Mouse (Mus musculus) embryonic facial prominence, embryonic 15.5 days (tissue): ENCODE results near the gene Hps4. TPM values are rescaled to one million over a fixed set of nuclear protein-coding genes. Genes with fewer than 3 reads are reported as not detected.

Experiments used
- ATAC-seq: fragments of 200-750 bp; cut with Nextera tagmentation; 2 replicates; pipeline ENCODE4 v1.8.0; 2017; ENCODE audit warnings: low read depth, moderate TSS enrichment; ENCODE audit not compliant: insufficient number of reproducible peaks, low FRiP score, low TSS enrichment
- H3K27ac ChIP-seq: fragments of 300-500 bp; sonication (generic); replicated peaks from 2 replicates; pipeline ENCODE4 v1.5.1; 2015; ENCODE audit warnings: mild to moderate bottlenecking, inconsistent platforms
- H3K27me3 ChIP-seq: fragments of 300-500 bp; sonication (generic); 2 replicates; pipeline ENCODE4 v1.6.1; 2015; ENCODE audit warnings: inconsistent platforms
- H3K36me3 ChIP-seq: fragments of 300-500 bp; sonication (generic); 2 replicates; pipeline ENCODE4 v1.6.1; 2015; ENCODE audit warnings: mild to moderate bottlenecking, inconsistent platforms
- H3K4me1 ChIP-seq: fragments of 300-500 bp; sonication (generic); 2 replicates; pipeline ENCODE4 v1.6.1; 2015; ENCODE audit warnings: inconsistent platforms
- H3K4me2 ChIP-seq: fragments of 300-500 bp; sonication (generic); replicated peaks from 2 replicates; pipeline ENCODE4 v1.6.1; 2015; ENCODE audit warnings: mild to moderate bottlenecking, inconsistent platforms
- H3K4me3 ChIP-seq: fragments of 300-500 bp; sonication (generic); replicated peaks from 2 replicates; pipeline ENCODE4 v1.5.1; 2015; ENCODE audit warnings: mild to moderate bottlenecking, inconsistent platforms
- H3K9ac ChIP-seq: fragments of 300-500 bp; sonication (generic); 2 replicates; pipeline ENCODE4 v1.6.1; 2015; ENCODE audit warnings: inconsistent platforms
- H3K9me3 ChIP-seq: fragments of 300-500 bp; sonication (generic); replicated peaks from 2 replicates; pipeline ENCODE4 v1.6.1; 2016; ENCODE audit warnings: inconsistent platforms
- whole genome bisulfite sequencing: fragments of 180-500 bp; shearing (Covaris S2); methylation state at CpG from one replicate; pipeline ENCODE4 v1.1.7; 2015; 5-methylcytosine and 5-hydroxymethylcytosine counted together
- polyA plus RNA-seq: library from polyadenylated mRNA; unstranded; fragments of >200 nt; fragmentation: Nextera tagmentation; extraction: Ambion mirVana; gene quantifications from 2 replicates; pipeline ENCODE4 v1.2.1, GENCODE M21; 2015

The Hps4 gene
- polyA plus RNA-seq, 1 experiment from 2014 or later, result 37.6 TPM

GRCm38 (mm10) chr5:112344092-112344960 is 1.4 kb downstream of the Hps4 start:
- Histone ChIP-seq H3K27ac (no peak overlapping the region), H3K4me1 (peaks cover 42% of the 10 kb centered on the region), H3K27me3 (no peaks in the 10 kb centered on the region), H3K4me3 (no peak overlapping the region; the same call in 1 of the 2 replicates), H3K4me2 (peak overlapping the region; percentile 74; the same call in 1 of the 2 replicates), H3K36me3 (peaks cover 29% of the 10 kb centered on the region), H3K9ac (no peak overlapping the region), H3K9me3 (no peaks in the 10 kb centered on the region)
- no peak for ATAC-seq
- 72% methylated on average over 6 of the region's 6 CpGs for WGBS

GRCm38 (mm10) chr5:112346211-112346965 is 3.5 kb downstream of the Hps4 start:
- no peak overlapping the region for H3K9ac ChIP-seq
- 72% methylated on average over 16 of the region's 16 CpGs for WGBS
- H3K4me1 ChIP-seq, result peaks cover 40% of the 10 kb centered on the region
- H3K9me3 ChIP-seq, result no peaks in the 10 kb centered on the region
- no peaks in the 10 kb centered on the region for H3K27me3 ChIP-seq
- H3K4me2 ChIP-seq, result no peak overlapping the region
- H3K4me3 ChIP-seq, result no peak overlapping the region
- ATAC-seq, result no peak
- H3K36me3 ChIP-seq, result peaks cover 47% of the 10 kb centered on the region
- no peak overlapping the region for H3K27ac ChIP-seq

- Histone ChIP-seq H3K36me3 (peaks cover 61% of the 10 kb centered on the region), H3K27ac (no peak overlapping the region), H3K4me3 (no peak overlapping the region), H3K27me3 (no peaks in the 10 kb centered on the region), H3K9me3 (no peaks in the 10 kb centered on the region), H3K4me2 (no peak overlapping the region), H3K9ac (no peak overlapping the region), H3K4me1 (peaks cover 17% of the 10 kb centered on the region)
- 87% methylated on average over 8 of the region's 8 CpGs for WGBS
- ATAC-seq, result no peak
Measured at GRCm38 (mm10) chr5:112349169-112349568, 6.3 kb downstream of the Hps4 start.

GRCm38 (mm10) chr5:112355493-112355892 is 12.6 kb downstream of the Hps4 start:
- Histone ChIP-seq H3K4me1 (no peaks in the 10 kb centered on the region), H3K36me3 (peaks cover 40% of the 10 kb centered on the region), H3K9ac (no peak overlapping the region), H3K4me3 (no peak overlapping the region), H3K27ac (no peak overlapping the region), H3K9me3 (no peaks in the 10 kb centered on the region), H3K27me3 (no peaks in the 10 kb centered on the region), H3K4me2 (no peak overlapping the region)
- no peak for ATAC-seq
- 81% methylated on average over 6 of the region's 6 CpGs for WGBS

- no peak within 1 kb of the TSS for H3K9ac ChIP-seq
- H3K27ac ChIP-seq, result no peak within 1 kb of the TSS
- no peaks in the 10 kb centered on the region for H3K4me1 ChIP-seq
- no peak within 1 kb of the TSS for H3K4me2 ChIP-seq
- no peak within 1 kb of the TSS for H3K4me3 ChIP-seq
- H3K36me3 ChIP-seq, result peaks cover 35% of the 10 kb centered on the region
- H3K27me3 ChIP-seq, result no peaks in the 10 kb centered on the region
- no peaks in the 10 kb centered on the region for H3K9me3 ChIP-seq
- 60% methylated on average over 13 of the region's 13 CpGs for WGBS
- no peak for ATAC-seq
Measured at GRCm38 (mm10) chr5:112355910-112356309, 13.0 kb downstream of the Hps4 start, which contains the start of gene Gm6583. Gene Gm6583 (minus strand): TSS chr5:112356033.

GRCm38 (mm10) chr5:112356322-112356721 is 13.4 kb downstream of the Hps4 start:
- H3K9me3 ChIP-seq, result no peaks in the 10 kb centered on the region
- no peak for ATAC-seq
- H3K36me3 ChIP-seq, result peaks cover 31% of the 10 kb centered on the region
- no peak overlapping the region for H3K4me3 ChIP-seq
- WGBS, result 94% methylated on average over 9 of the region's 9 CpGs
- no peak overlapping the region for H3K9ac ChIP-seq
- H3K27ac ChIP-seq, result no peak overlapping the region
- H3K4me2 ChIP-seq, result no peak overlapping the region
- H3K4me1 ChIP-seq, result no peaks in the 10 kb centered on the region
- H3K27me3 ChIP-seq, result no peaks in the 10 kb centered on the region

- H3K4me1 ChIP-seq, result no peaks in the 10 kb centered on the region
- H3K36me3 ChIP-seq, result peaks cover 36% of the 10 kb centered on the region
- no peak overlapping the region for H3K9ac ChIP-seq
- 92% methylated on average over 4 of the region's 4 CpGs for WGBS
- no peaks in the 10 kb centered on the region for H3K9me3 ChIP-seq
- no peak for ATAC-seq
- H3K27me3 ChIP-seq, result no peaks in the 10 kb centered on the region
- no peak overlapping the region for H3K27ac ChIP-seq
- no peak overlapping the region for H3K4me2 ChIP-seq
- no peak overlapping the region for H3K4me3 ChIP-seq
Measured at GRCm38 (mm10) chr5:112359520-112359919, 16.6 kb downstream of the Hps4 start.

GRCm38 (mm10) chr5:112360077-112360476 is 17.2 kb downstream of the Hps4 start:
- Histone ChIP-seq H3K27ac (no peak overlapping the region), H3K36me3 (peaks cover 36% of the 10 kb centered on the region), H3K4me3 (no peak overlapping the region), H3K4me1 (no peaks in the 10 kb centered on the region), H3K9ac (no peak overlapping the region), H3K4me2 (no peak overlapping the region), H3K27me3 (no peaks in the 10 kb centered on the region), H3K9me3 (no peaks in the 10 kb centered on the region)
- WGBS, result 92% methylated on average over 3 of the region's 3 CpGs
- no peak for ATAC-seq

- Histone ChIP-seq H3K4me2 (no peak overlapping the region), H3K27me3 (no peaks in the 10 kb centered on the region), H3K36me3 (peaks cover 64% of the 10 kb centered on the region), H3K9ac (no peak overlapping the region), H3K27ac (no peak overlapping the region), H3K4me1 (no peaks in the 10 kb centered on the region), H3K4me3 (no peak overlapping the region), H3K9me3 (no peaks in the 10 kb centered on the region)
- WGBS, result 49% methylated on average over 10 of the region's 10 CpGs
- no peak for ATAC-seq
Measured at GRCm38 (mm10) chr5:112364184-112364797, 21.4 kb downstream of the Hps4 start.

- peaks cover 88% of the 10 kb centered on the region for H3K36me3 ChIP-seq
- no peaks in the 10 kb centered on the region for H3K4me1 ChIP-seq
- no peaks in the 10 kb centered on the region for H3K27me3 ChIP-seq
- H3K9me3 ChIP-seq, result no peaks in the 10 kb centered on the region
- H3K27ac ChIP-seq, result no peak overlapping the region
- H3K4me3 ChIP-seq, result no peak overlapping the region
- no peak for ATAC-seq
- no peak overlapping the region for H3K4me2 ChIP-seq
- 91% methylated on average over 6 of the region's 6 CpGs for WGBS
- H3K9ac ChIP-seq, result no peak overlapping the region
Measured at GRCm38 (mm10) chr5:112366879-112367278, 24.0 kb downstream of the Hps4 start.

- no peaks in the 10 kb centered on the region for H3K4me1 ChIP-seq
- H3K27me3 ChIP-seq, result no peaks in the 10 kb centered on the region
- no peaks in the 10 kb centered on the region for H3K9me3 ChIP-seq
- H3K36me3 ChIP-seq, result peaks cover 89% of the 10 kb centered on the region
- ATAC-seq, result no peak
- no peak overlapping the region for H3K4me2 ChIP-seq
- H3K27ac ChIP-seq, result no peak overlapping the region
- H3K9ac ChIP-seq, result no peak overlapping the region
- H3K4me3 ChIP-seq, result no peak overlapping the region
- WGBS, result 88% methylated on average over 4 of the region's 4 CpGs
Measured at GRCm38 (mm10) chr5:112367338-112367737, 24.5 kb downstream of the Hps4 start.
